Mouse (Mus musculus) limb, embryonic 13.5 days (tissue): ENCODE results near the gene Klk6. TPM values are rescaled to one million over a fixed set of nuclear protein-coding genes. Genes with fewer than 3 reads are reported as not detected.

ENCODE experiments used
- ATAC-seq: fragments of 200-750 bp; cut with Nextera tagmentation; 2 replicates; pipeline ENCODE4 v1.8.0; 2017; ENCODE audit warnings: low read depth, moderate number of reproducible peaks, moderate TSS enrichment; ENCODE audit not compliant: low FRiP score
- H3K27ac ChIP-seq: fragments of 300-500 bp; sonication (generic); 2 replicates; pipeline ENCODE4 v1.5.1; 2015; ENCODE audit warnings: inconsistent platforms, mild to moderate bottlenecking, moderate library complexity
- H3K27me3 ChIP-seq: fragments of 300-500 bp; sonication (generic); 2 replicates; pipeline ENCODE4 v1.6.1; 2015; ENCODE audit warnings: mild to moderate bottlenecking, inconsistent platforms
- H3K36me3 ChIP-seq: fragments of 300-500 bp; sonication (generic); 2 replicates; pipeline ENCODE4 v1.6.1; 2015; ENCODE audit warnings: inconsistent platforms, mild to moderate bottlenecking, moderate library complexity
- H3K4me1 ChIP-seq: fragments of 300-500 bp; sonication (generic); 2 replicates; pipeline ENCODE4 v1.6.1; 2015; ENCODE audit warnings: inconsistent platforms
- H3K4me2 ChIP-seq: fragments of 300-500 bp; sonication (generic); replicated peaks from 2 replicates; pipeline ENCODE4 v1.6.1; 2015; ENCODE audit warnings: inconsistent platforms, mild to moderate bottlenecking, moderate library complexity
- H3K4me3 ChIP-seq: fragments of 300-500 bp; sonication (generic); 2 replicates; pipeline ENCODE4 v1.5.1; 2015; ENCODE audit warnings: moderate library complexity, mild to moderate bottlenecking, inconsistent platforms
- H3K9ac ChIP-seq: fragments of 300-500 bp; sonication (generic); 2 replicates; pipeline ENCODE4 v1.6.1; 2015; ENCODE audit warnings: mild to moderate bottlenecking, inconsistent platforms
- H3K9me3 ChIP-seq: fragments of 300-500 bp; sonication (generic); 2 replicates; pipeline ENCODE4 v1.6.1; 2016; ENCODE audit warnings: inconsistent platforms
- WGBS: fragments of 180-500 bp; shearing (Covaris S2); methylation state at CpG from one replicate; pipeline ENCODE4 v1.1.7; 2015; 5-methylcytosine and 5-hydroxymethylcytosine counted together
- polyA plus RNA-seq: library from polyadenylated mRNA; unstranded; fragments of >200 nt; fragmentation: Nextera tagmentation; extraction: Ambion mirVana; gene quantifications from 2 replicates; pipeline ENCODE4 v1.2.1, GENCODE M21; 2015

Klk6 gene
- polyA plus RNA-seq, 1 experiment from 2014 or later = not detected

GRCm38 (mm10) chr7:43827706-43828105 lies 3.4 kb downstream of the Klk6 start:
- no peak for ATAC-seq
- Histone ChIP-seq H3K27me3 (no peaks in the 10 kb centered on the region), H3K36me3 (no peaks in the 10 kb centered on the region), H3K27ac (no peak overlapping the region), H3K4me2 (no peak overlapping the region), H3K4me1 (no peaks in the 10 kb centered on the region), H3K9me3 (0 out of 2 replicates have a peak, but pooled peaks cover 4% of the 10 kb centered on the region), H3K9ac (no peak overlapping the region), H3K4me3 (no peak overlapping the region)
- 78% methylated on average over 4 of the region's 4 CpGs for WGBS

GRCm38 (mm10) chr7:43829006-43829405 lies 4.7 kb downstream of the Klk6 start:
- no peak for ATAC-seq
- WGBS = 91% methylated on average over 8 of the region's 8 CpGs

GRCm38 (mm10) chr7:43841701-43842100 lies 17.4 kb downstream of the Klk6 start, which contains the start of gene Klk5:
Klk5 (plus strand) TSS chr7:43841971.
- WGBS = 42% methylated on average over 3 of the region's 3 CpGs

More at GRCm38 (mm10) chr7:43829006-43829405, 4.7 kb downstream of the Klk6 start:
- Histone ChIP-seq H3K4me1 (no peaks in the 10 kb centered on the region), H3K9ac (no peak overlapping the region), H3K4me3 (no peak overlapping the region), H3K4me2 (no peak overlapping the region), H3K27me3 (no peaks in the 10 kb centered on the region), H3K27ac (no peak overlapping the region), H3K9me3 (0 out of 2 replicates have a peak, but pooled peaks cover 4% of the 10 kb centered on the region), H3K36me3 (no peaks in the 10 kb centered on the region)

GRCm38 (mm10) chr7:43843801-43844200 lies 19.5 kb downstream of the Klk6 start:
- Histone ChIP-seq H3K27ac (no peak overlapping the region), H3K4me1 (no peaks in the 10 kb centered on the region), H3K27me3 (no peaks in the 10 kb centered on the region), H3K4me2 (no peak overlapping the region), H3K4me3 (no peak overlapping the region), H3K9ac (no peak overlapping the region), H3K9me3 (no peaks in the 10 kb centered on the region), H3K36me3 (no peaks in the 10 kb centered on the region)
- no peak for ATAC-seq
- WGBS = 80% methylated on average over 4 of the region's 4 CpGs

More at GRCm38 (mm10) chr7:43841701-43842100, 17.4 kb downstream of the Klk6 start, which contains the start of gene Klk5:
- H3K36me3 ChIP-seq = no peaks in the 10 kb centered on the region
- no peaks in the 10 kb centered on the region for H3K9me3 ChIP-seq
- H3K27me3 ChIP-seq = no peaks in the 10 kb centered on the region
- no peak within 1 kb of the TSS for H3K9ac ChIP-seq
- H3K27ac ChIP-seq = no peak within 1 kb of the TSS
- no peak within 1 kb of the TSS for H3K4me2 ChIP-seq
- no peaks in the 10 kb centered on the region for H3K4me1 ChIP-seq
- no peak within 1 kb of the TSS for H3K4me3 ChIP-seq
- no peak for ATAC-seq

- 89% methylated on average over 6 of the region's 6 CpGs for WGBS
- Histone ChIP-seq H3K4me1 (no peaks in the 10 kb centered on the region), H3K27me3 (no peaks in the 10 kb centered on the region), H3K36me3 (no peaks in the 10 kb centered on the region), H3K9ac (no peak overlapping the region), H3K9me3 (no peaks in the 10 kb centered on the region), H3K4me3 (no peak overlapping the region), H3K4me2 (no peak overlapping the region), H3K27ac (no peak overlapping the region)
- ATAC-seq = no peak
Observed at GRCm38 (mm10) chr7:43851616-43852015, 27.3 kb downstream of the Klk6 start.

GRCm38 (mm10) chr7:43854642-43855380 lies 30.5 kb downstream of the Klk6 start:
- Histone ChIP-seq H3K36me3 (no peaks in the 10 kb centered on the region), H3K4me2 (no peak overlapping the region), H3K9ac (no peak overlapping the region), H3K27me3 (no peaks in the 10 kb centered on the region), H3K4me1 (no peaks in the 10 kb centered on the region), H3K9me3 (no peaks in the 10 kb centered on the region), H3K27ac (no peak overlapping the region), H3K4me3 (no peak overlapping the region)
- ATAC-seq = no peak
- 80% methylated on average over 9 of the region's 9 CpGs for WGBS

- H3K9me3 ChIP-seq = no peaks in the 10 kb centered on the region
- no peak overlapping the region for H3K9ac ChIP-seq
- no peaks in the 10 kb centered on the region for H3K27me3 ChIP-seq
- no peaks in the 10 kb centered on the region for H3K36me3 ChIP-seq
- no peak for ATAC-seq
- no peaks in the 10 kb centered on the region for H3K4me1 ChIP-seq
- WGBS = 77% methylated on average over 3 of the region's 3 CpGs
- H3K4me3 ChIP-seq = no peak overlapping the region
- no peak overlapping the region for H3K27ac ChIP-seq
- H3K4me2 ChIP-seq = no peak overlapping the region
Observed at GRCm38 (mm10) chr7:43855709-43856108, 31.4 kb downstream of the Klk6 start.

GRCm38 (mm10) chr7:43856307-43856706 lies 32.0 kb downstream of the Klk6 start:
- no peak overlapping the region for H3K9ac ChIP-seq
- no peak for ATAC-seq
- H3K4me1 ChIP-seq = no peaks in the 10 kb centered on the region
- H3K9me3 ChIP-seq = no peaks in the 10 kb centered on the region
- no peak overlapping the region for H3K4me3 ChIP-seq
- no peak overlapping the region for H3K27ac ChIP-seq
- no peak overlapping the region for H3K4me2 ChIP-seq
- no peaks in the 10 kb centered on the region for H3K27me3 ChIP-seq
- H3K36me3 ChIP-seq = no peaks in the 10 kb centered on the region
- 80% methylated on average over 7 of the region's 7 CpGs for WGBS

GRCm38 (mm10) chr7:43857501-43857900 lies 33.2 kb downstream of the Klk6 start:
- no peaks in the 10 kb centered on the region for H3K4me1 ChIP-seq
- H3K9me3 ChIP-seq = no peaks in the 10 kb centered on the region
- no peaks in the 10 kb centered on the region for H3K36me3 ChIP-seq
- no peaks in the 10 kb centered on the region for H3K27me3 ChIP-seq
- H3K27ac ChIP-seq = no peak overlapping the region
- H3K9ac ChIP-seq = no peak overlapping the region
- H3K4me3 ChIP-seq = no peak overlapping the region
- WGBS = 89% methylated on average over 12 of the region's 12 CpGs
- ATAC-seq = no peak
- H3K4me2 ChIP-seq = no peak overlapping the region

GRCm38 (mm10) chr7:43860411-43860810 lies 36.1 kb downstream of the Klk6 start:
- no peak overlapping the region for H3K9ac ChIP-seq
- no peak overlapping the region for H3K4me3 ChIP-seq
- no peaks in the 10 kb centered on the region for H3K4me1 ChIP-seq
- no peaks in the 10 kb centered on the region for H3K27me3 ChIP-seq
- WGBS = 83% methylated on average over 8 of the region's 8 CpGs
- no peak for ATAC-seq
- H3K36me3 ChIP-seq = no peaks in the 10 kb centered on the region
- H3K4me2 ChIP-seq = no peak overlapping the region
- no peak overlapping the region for H3K27ac ChIP-seq
- no peaks in the 10 kb centered on the region for H3K9me3 ChIP-seq

GRCm38 (mm10) chr7:43873237-43873636 lies 48.9 kb downstream of the Klk6 start:
- H3K27ac ChIP-seq = no peak overlapping the region
- no peak for ATAC-seq
- H3K4me2 ChIP-seq = no peak overlapping the region
- H3K9ac ChIP-seq = no peak overlapping the region
- no peaks in the 10 kb centered on the region for H3K9me3 ChIP-seq
- peaks cover 11% of the 10 kb centered on the region for H3K4me1 ChIP-seq
- H3K4me3 ChIP-seq = no peak overlapping the region
- 7% methylated on average over 10 of the region's 10 CpGs for WGBS
- 0 out of 2 replicates have a peak, but pooled peaks cover 2% of the 10 kb centered on the region for H3K27me3 ChIP-seq
- no peaks in the 10 kb centered on the region for H3K36me3 ChIP-seq

- Histone ChIP-seq H3K4me3 (no peak overlapping the region), H3K4me1 (peaks cover 11% of the 10 kb centered on the region), H3K36me3 (no peaks in the 10 kb centered on the region), H3K27ac (no peak overlapping the region), H3K9ac (no peak overlapping the region), H3K27me3 (0 out of 2 replicates have a peak, but pooled peaks cover 2% of the 10 kb centered on the region), H3K4me2 (no peak overlapping the region), H3K9me3 (no peaks in the 10 kb centered on the region)
- WGBS = 71% methylated on average over 3 of the region's 3 CpGs
- no peak for ATAC-seq
Observed at GRCm38 (mm10) chr7:43873674-43874073, 49.4 kb downstream of the Klk6 start.
